Mouse (Mus musculus): ENCODE data around the gene Sema3f.

Gene Sema3f

DNA sequence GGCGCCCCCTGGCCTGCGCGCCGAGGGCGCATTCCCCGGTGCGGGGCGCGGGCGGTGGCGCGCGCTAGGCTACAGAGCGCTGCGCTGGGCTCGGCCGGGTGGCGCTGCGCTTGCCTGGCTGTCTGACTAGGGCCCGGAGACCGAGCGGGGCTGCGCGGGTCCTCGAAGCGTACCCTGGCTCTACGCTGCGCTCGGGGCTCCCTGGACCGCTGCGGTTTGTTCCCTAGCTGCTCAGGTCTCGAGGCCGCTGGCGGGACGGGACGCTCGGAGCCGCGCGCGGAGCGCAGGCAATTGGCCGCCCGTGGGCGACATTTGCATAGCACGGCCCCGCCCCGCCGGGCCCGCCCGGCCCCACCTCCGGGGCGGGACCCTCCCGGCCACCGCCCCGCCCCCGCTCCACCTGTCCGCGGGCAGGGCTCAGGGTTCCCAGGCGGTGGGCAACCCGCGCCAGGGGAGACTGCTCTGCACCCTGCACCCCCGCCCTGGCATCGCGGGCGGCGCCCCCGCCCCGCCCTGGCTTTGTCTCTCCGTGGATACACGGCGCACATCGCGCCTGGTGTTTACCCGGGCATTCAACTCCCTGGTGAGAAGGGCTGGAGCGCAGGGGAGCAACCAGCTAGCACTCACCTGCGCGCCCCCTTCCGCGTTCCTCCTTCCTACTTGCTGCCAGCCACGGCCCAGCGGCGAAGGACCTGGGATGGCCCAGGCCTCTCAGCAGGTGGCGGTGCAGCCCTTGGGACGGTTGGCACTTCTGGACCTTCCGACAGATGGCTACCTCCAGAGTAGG is at the start of gene Sema3f:
Gene Sema3f, minus strand, starts transcription at position 779 of the 787 bp plus-strand sequence.
- DNase-seq (ENCODE audit: low spot score in 2 of 2) = peak; percentile 41 to 51

GRCm38 (mm10) chr9:107759593-107759992 is 49.3 kb upstream of the Sema3f start:
- DNase-seq (ENCODE audit: low spot score in 2 of 2) = no peak

DNA sequence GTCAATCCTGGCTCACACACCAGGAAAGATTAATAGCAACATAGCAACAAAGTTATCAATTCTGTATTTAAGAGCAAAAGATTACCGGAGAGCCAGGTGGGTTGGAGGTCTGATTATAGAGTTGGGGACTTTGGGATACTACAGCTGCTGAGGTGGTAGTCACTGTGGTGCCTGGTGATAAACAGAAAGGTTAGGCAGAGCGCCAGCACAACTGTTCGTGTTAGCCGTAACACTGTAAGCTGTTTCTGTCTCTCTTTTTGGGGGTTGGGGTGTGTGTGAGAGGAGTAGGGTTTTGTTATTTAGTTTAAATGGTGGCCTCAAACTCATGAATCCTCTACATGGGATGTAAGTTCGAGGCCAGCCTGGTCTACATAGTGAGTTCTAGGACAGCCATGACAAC is 40.1 kb upstream of the Sema3f start:
- no peak for DNase-seq (ENCODE audit: low spot score in 2 of 2)

- DNase-seq (ENCODE audit: low spot score in 2 of 2) = no peak
These were observed 37.8 kb upstream of the Sema3f start for GRCm38 (mm10) chr9:107748063-107748462.

GRCm38 (mm10) chr9:107747310-107747709 is 37.0 kb upstream of the Sema3f start:
- DNase-seq (ENCODE audit: low spot score in 2 of 2) = no peak

GRCm38 (mm10) chr9:107746679-107747078 is 36.4 kb upstream of the Sema3f start:
- DNase-seq (ENCODE audit: low spot score in 2 of 2) = no peak

GRCm38 (mm10) chr9:107744061-107744460 is 33.8 kb upstream of the Sema3f start:
- DNase-seq (ENCODE audit: low spot score in 2 of 2) = no peak

DNA sequence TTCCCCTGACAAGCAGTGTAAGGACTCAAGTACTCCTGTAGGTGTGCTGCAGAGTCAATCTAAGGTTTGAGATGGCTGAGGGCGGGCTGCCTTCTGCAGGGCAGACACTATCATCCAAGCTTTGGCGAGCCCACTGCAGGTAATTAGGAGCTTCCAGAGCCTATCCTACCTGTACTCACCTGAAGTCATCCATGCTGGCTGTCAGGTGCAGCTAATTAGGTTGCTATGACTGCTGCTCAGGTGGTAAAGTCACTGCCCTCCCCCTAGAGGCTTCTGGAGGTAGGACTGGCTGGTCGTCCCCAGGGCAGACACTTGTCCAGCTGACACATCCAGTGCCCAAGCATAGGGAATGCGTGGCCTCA is 28.5 kb upstream of the Sema3f start:
- DNase-seq (ENCODE audit: low spot score in 2 of 2) = peak in 1 of 2 experiments; percentile 14

GRCm38 (mm10) chr9:107738020-107738840 is 28.0 kb upstream of the Sema3f start:
- DNase-seq (ENCODE audit: low spot score in 2 of 2) = peak; percentile 67 to 80

DNA sequence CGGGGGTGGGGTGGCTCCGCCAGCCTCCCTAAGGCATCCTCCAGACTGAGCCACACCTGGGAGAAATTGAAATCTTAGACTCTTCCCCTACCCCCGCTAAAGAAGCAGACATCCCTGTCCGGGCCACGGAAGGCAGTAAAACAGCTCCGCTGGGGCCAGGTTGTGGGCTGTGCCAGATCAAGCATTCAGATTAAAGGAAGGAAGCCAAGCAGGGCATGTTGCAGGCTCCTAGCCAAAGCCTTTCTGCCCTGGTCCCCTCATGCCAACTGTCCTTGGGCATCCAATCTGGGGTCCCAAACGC is 25.9 kb upstream of the Sema3f start:
- DNase-seq (ENCODE audit: low spot score in 2 of 2) = no peak

DNA sequence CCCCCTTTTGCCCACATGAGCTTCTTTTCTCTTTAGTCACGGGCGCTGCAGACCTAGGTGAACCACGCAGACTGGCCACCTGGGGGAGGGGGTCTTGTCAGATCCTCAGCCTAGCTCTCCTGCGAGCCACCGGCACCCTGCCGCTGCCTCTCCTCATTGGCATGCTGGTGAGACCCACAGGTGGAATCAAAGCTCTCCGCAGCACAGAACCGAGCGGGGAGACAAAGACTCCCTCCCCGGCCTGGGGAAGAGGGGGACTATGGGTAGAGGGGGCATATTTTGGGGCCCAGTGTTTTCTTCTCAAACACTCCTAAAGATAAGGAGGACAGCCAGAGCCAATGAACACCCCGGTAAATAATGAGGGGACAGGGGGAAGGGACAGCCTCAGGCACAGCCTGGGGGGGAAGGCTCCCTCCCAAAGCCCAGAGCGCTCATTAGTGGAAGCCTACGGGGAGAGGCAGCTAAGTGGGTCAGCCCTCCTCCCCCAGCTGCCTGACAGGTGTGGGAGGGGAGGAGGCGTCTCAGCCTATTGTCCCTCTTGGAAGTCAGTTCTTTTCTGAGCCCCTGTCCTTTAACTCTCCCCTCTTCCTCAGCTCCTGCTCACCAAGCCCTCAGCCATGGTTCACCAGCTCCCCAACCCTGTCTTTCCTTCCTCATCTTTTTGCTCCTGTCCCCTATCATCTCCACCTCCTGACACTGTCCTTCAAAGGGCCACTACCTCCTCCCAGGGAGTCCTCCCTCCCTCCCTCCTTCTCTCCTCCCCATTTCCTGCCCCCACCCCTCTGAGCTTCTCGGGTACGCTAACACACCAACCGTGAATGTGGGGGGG is 25.3 kb upstream of the Sema3f start:
- no peak for DNase-seq (ENCODE audit: low spot score in 2 of 2)

GRCm38 (mm10) chr9:107734567-107734971 is 24.3 kb upstream of the Sema3f start:
- no peak for DNase-seq (ENCODE audit: low spot score in 2 of 2)

DNA sequence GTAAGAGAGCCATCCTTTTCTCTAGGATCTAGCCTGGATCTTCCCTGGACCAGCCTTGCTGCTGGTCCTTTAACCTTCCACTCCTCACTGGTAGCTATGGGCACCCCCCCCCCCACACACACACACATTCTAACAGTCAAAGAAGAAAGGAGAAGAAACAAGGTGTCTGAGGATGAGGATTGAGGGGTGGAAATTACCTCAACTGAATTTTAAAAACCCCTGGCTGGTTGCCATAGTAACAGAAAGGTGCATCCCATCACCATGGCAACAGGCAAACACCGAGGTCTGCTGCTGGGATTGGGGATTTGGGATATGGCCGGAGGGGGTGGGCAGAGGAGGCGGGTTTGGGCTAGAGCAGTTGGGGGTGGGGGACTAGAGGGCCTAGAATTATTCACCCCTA is 19.4 kb upstream of the Sema3f start:
- no peak for DNase-seq (ENCODE audit: low spot score in 2 of 2)

DNA sequence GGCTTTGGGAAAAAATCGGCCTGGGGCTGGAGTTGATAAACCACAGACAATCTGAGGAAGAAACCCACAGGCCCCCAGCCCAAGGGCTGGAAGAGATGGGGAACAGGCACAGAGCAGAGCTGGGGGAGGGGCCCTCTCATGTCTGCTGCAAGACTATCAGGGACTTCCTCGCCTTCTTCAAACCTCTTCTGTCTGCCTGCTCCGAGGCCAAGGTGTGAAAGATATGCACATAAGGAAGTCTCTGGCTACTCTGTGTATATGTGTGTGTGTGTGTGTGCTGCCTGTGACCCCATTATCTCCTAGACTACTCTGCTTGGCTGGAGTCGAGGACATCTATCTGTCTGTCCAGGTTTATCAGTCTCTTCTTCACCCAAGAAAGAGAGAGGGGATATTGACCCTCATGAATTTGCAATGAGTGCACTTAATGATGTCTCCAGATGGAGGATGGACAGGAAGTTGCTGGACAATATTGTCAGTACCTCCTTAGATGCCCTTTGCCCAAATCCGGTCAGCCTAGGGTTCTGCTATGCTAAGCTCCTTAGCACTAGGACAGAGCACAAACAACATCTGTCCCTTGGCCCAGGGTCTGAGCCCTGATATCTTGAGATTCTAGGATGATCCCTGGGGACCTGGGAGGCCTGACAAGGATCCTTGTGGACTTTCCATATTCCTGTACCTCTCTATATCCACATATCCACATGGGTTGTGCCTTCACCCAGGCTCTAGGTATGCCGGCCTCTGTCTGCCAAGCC is 18.8 kb upstream of the Sema3f start:
- DNase-seq (ENCODE audit: low spot score in 2 of 2) = no peak

DNA sequence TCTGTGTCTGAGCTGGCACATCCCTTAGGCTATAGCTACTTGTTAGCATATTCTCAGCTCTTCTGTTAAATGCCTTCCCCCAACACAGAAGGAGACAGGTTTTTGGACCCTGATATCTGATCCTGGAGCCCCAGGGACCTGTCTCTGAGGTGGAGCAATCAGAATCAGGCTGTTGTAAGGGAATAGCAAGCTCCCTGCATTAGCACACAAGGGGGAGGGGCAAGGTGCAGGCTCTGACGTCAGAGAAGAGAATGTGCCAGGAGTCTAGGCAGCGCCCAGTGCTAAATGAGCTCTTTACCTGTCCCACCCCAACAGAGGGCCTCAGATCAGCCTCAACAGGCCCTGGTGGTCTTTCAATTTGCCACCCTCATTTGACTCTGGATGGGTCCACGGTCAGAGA is 16.8 kb upstream of the Sema3f start:
- DNase-seq (ENCODE audit: low spot score in 2 of 2) = no peak

GRCm38 (mm10) chr9:107724796-107725195 is 14.5 kb upstream of the Sema3f start:
- DNase-seq (ENCODE audit: low spot score in 2 of 2) = no peak

DNA sequence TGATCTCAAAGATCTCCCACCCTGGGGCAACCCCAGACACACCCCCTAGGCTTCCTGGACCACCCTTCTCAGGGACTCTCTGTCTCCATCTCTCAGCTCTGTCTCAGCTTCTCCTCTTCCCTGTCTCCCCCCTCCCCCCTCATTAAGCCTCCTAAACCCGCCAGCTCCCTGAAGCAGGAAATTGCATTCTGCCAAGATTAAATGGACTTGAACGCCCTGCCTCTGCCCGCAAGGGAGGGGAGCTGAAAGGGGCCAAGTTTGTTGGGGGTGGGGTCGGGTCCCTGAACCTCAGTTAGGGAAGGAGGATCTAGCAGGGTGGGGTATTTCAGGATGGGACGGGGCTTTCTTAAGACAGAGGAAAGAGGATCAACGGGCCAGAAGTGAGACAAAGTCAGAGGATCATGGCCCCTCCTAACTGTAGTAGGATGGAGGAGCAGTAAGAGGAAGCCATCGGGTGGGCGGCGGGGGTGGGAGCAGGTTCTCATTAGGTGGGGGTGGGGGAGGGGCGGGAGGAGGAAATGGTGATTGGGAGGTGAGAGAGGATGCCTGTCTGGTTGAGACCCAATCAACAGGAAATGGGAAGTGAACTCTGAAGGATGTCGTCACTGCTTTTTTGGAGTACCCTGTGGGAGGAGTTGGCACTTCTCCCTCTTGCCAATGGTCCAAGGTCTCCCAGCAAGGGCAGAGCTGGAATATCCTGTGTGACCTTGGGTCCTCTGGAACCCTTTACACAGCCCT is 13.7 kb upstream of the Sema3f start:
- no peak for DNase-seq (ENCODE audit: low spot score in 2 of 2)

GRCm38 (mm10) chr9:107723292-107723691 is 13.0 kb upstream of the Sema3f start:
- DNase-seq (ENCODE audit: low spot score in 2 of 2) = no peak

GRCm38 (mm10) chr9:107718781-107719540 is 8.7 kb upstream of the Sema3f start:
- no peak for DNase-seq (ENCODE audit: low spot score in 2 of 2)

DNA sequence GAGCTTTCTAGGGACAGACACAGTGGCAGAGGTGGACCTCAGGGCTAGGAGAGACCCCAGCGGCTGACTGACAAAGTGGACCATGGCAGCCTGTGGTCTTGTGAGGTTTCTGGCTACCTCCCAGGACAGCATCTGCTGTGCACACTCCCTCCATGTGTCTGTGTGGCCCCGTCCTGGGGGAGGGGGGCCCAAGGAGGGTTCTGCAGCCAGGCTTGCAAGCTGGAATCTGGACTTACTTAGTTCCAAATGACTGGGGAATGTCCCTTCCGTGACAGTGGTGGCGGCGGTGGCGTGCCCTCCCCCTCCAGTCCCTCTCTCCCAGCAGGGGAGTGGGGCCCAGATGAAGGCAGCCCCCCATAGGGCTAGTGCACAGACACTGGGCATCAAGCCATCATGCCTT is 6.7 kb upstream of the Sema3f start:
- DNase-seq (ENCODE audit: low spot score in 2 of 2) = no peak

All from spleen, postnatal 14 days (tissue).